8 mouse cellular contexts compared by ENCODE assay signal in the genomic region with DNA sequence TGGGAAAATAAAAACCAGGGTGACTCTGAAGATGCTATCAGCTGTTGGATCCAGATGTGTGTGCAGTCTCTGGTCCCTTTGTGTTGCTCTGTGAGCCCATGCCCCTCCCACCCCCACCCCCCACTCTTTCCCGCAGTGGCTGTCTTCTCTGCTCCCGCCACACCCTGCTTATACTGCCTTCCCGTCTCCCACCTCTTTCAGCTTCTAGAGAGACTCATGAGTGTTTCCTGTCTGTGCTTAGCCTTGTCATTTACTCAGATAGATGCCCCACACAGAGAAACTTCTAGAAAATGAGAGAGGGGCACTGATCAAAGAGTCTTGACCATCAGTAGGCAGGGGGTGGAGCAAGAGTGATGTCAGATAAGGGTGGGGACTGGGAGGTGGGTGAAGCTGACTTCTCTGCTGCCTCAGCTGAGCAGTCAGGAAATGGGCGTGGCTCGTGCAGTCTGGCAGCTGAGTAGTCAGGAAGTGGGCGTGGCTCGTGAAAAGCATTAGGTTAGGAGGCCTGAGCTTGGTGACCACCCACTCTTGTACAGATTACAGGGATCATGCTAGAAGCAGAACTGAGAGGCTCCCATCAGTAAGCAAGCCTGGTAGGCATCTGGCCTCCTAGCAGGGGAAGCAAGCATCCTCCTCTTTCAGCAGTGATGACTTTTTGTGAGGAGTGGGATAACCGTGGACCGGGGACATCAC. TPM values are rescaled to one million over a fixed set of nuclear protein-coding genes. Genes with fewer than 3 reads are reported as not detected.
A peak's percentile ranks its signal among the peaks of the same experiment; 100 is the strongest.
DNase-seq lines count a peak whose midpoint lies in the region; ATAC-seq lines count a peak whose summit lies in the region.

No protein-coding gene starts in this region.

- ATAC-seq in CD4-positive, CD25-positive, alpha-beta regulatory T cell, adult 4 months, result peak; percentile 91

- peak overlapping the region; percentile 58; the same call in 1 of the 2 replicates for H3K27ac ChIP-seq in forebrain, embryonic 10.5 days

- H3K27me3 ChIP-seq in forebrain, embryonic 10.5 days (ENCODE audit: poor library complexity, severe bottlenecking), result no peaks in the 10 kb centered on the region

- 20% methylated on average over 9 of the region's 9 CpGs for WGBS in forebrain, embryonic 10.5 days

- peak overlapping the region; percentile 22 for H3K4me3 ChIP-seq in forebrain, embryonic 10.5 days

- peak; percentile 79 for DNase-seq in adrenal gland, adult 2 months
- DNase-seq in forebrain, embryonic 10.5 days (ENCODE audit: extremely low spot score, low spot score), result peak; percentile 65
- DNase-seq in heart, postnatal 14 days, result peak; percentile 84 to 87
- DNase-seq in kidney, postnatal 36 days, result peak; percentile 90 to 94
- DNase-seq in lung, postnatal 10 days, result peak; percentile 97
- DNase-seq in ovary, adult 18-20 months (ENCODE audit: low spot score), result peak; percentile 73
- peak; percentile 91 for DNase-seq in thymus, postnatal 25 days

- peaks cover 17% of the 10 kb centered on the region for H3K4me1 ChIP-seq in forebrain, embryonic 10.5 days

- peaks cover 53% of the 10 kb centered on the region for H3K36me3 ChIP-seq in forebrain, embryonic 10.5 days (replicated peaks)

- intact Hi-C loops in heart, postnatal 14 days (cut with DNase I), result loop anchor here (1.0 to 5.0 kb wide), 4 partner anchors 50 to 559 kb away; partner anchors contain the start of gene Dapk1

- H3K9me3 ChIP-seq in forebrain, embryonic 10.5 days, result no peaks in the 10 kb centered on the region

RNA-seq across cellular contexts. Expression of gene BC051665, which starts 48.4 kb away (rescaled TPM):
- polyA plus RNA-seq in CD4-positive, CD25-positive, alpha-beta regulatory T cell, adult 4 months (2017; shearing (Covaris generic)), result not detected
- not detected for total RNA-seq in adrenal gland, adult 2 months (2021)
- polyA plus RNA-seq in adrenal gland, adult 2 months (2012; rRNA removed), result not detected in 2 replicates
- not detected in 2 replicates for polyA plus RNA-seq in forebrain, embryonic 10.5 days (2016; fragmentation: Nextera tagmentation; extraction: Ambion mirVana)
- not detected for total RNA-seq in heart, postnatal 14 days (2021)

Comparison
In these comparisons a context has a peak if more than half of its experiments do, and no peak if none do; other contexts are left out.
1. Peak in every context shown above with its lines: DNase-seq, ATAC-seq, H3K4me3 ChIP-seq and H3K27ac ChIP-seq.